Mouse (Mus musculus) retina, adult 2 months (tissue): ENCODE data around the gene Retreg3.

Experiments
- DNase-seq: peaks from one replicate; pipeline ENCODE4 v3.0.0-alpha.2; 2012; ENCODE audit warnings: low read depth, low spot score

Gene Retreg3

GRCm38 (mm10) chr11:101119131-101119760, 447 bp downstream of the Retreg3 start:
- no peak for DNase-seq

GRCm38 (mm10) chr11:101118105-101118504, 1.6 kb downstream of the Retreg3 start:
- no peak for DNase-seq

GRCm38 (mm10) chr11:101115564-101115963, 4.1 kb downstream of the Retreg3 start:
- DNase-seq: no peak

- no peak for DNase-seq
Measured at GRCm38 (mm10) chr11:101112186-101112585, 7.5 kb downstream of the Retreg3 start.

GRCm38 (mm10) chr11:101111178-101111577, 8.5 kb downstream of the Retreg3 start:
- DNase-seq: no peak

- DNase-seq: no peak
Measured at GRCm38 (mm10) chr11:101110708-101111107, 9.0 kb downstream of the Retreg3 start.

- no peak for DNase-seq
Measured at GRCm38 (mm10) chr11:101109351-101109750, 10.3 kb downstream of the Retreg3 start.

- DNase-seq: no peak
Measured at GRCm38 (mm10) chr11:101103011-101103410, 16.7 kb downstream of the Retreg3 start.

- DNase-seq: no peak
Measured at GRCm38 (mm10) chr11:101098231-101098630, 21.5 kb downstream of the Retreg3 start.

GRCm38 (mm10) chr11:101095314-101096024, 24.2 kb downstream of the Retreg3 start, which contains the start of gene Psmc3ip:
Psmc3ip (minus strand) TSS chr11:101095436.
- DNase-seq: peak; percentile 90

- DNase-seq: no peak
Measured at GRCm38 (mm10) chr11:101094930-101095313, 24.8 kb downstream of the Retreg3 start.

- DNase-seq: no peak
Measured at GRCm38 (mm10) chr11:101089931-101090330, 29.8 kb downstream of the Retreg3 start.

GRCm38 (mm10) chr11:101087682-101088055, 32.0 kb downstream of the Retreg3 start:
- DNase-seq: no peak

GRCm38 (mm10) chr11:101086756-101087681, 32.7 kb downstream of the Retreg3 start, which contains the start of gene Mlx:
Mlx (plus strand) TSS chr11:101087277.
- DNase-seq: peak; percentile 77

- no peak for DNase-seq
Measured at GRCm38 (mm10) chr11:101086323-101086674, 33.4 kb downstream of the Retreg3 start.

- no peak for DNase-seq
Measured at GRCm38 (mm10) chr11:101085617-101086322, 33.9 kb downstream of the Retreg3 start.

GRCm38 (mm10) chr11:101084811-101085210, 34.9 kb downstream of the Retreg3 start:
- DNase-seq: no peak

GRCm38 (mm10) chr11:101084246-101084645, 35.4 kb downstream of the Retreg3 start:
- no peak for DNase-seq

- no peak for DNase-seq
Measured at GRCm38 (mm10) chr11:101083083-101083697, 36.5 kb downstream of the Retreg3 start.

- DNase-seq: peak; percentile 79
Measured at GRCm38 (mm10) chr11:101082208-101083082, 37.2 kb downstream of the Retreg3 start, which contains the start of gene Coasy. Coasy (plus strand) TSS chr11:101082565.
